Mouse (Mus musculus) heart, embryonic 15.5 days (tissue): Measurements from ENCODE around the gene Pdcl3. TPM values are rescaled to one million over a fixed set of nuclear protein-coding genes. Genes with fewer than 3 reads are reported as not detected.
A peak's percentile ranks its signal among the peaks of the same experiment; 100 is the strongest.
"Not testable (repeated sequence)": the region's sequence is repeated elsewhere in the genome, so short reads cannot be mapped to it uniquely, and the experiment has no call there.

Experiments
- ATAC-seq: fragments of 200-750 bp; cut with Nextera tagmentation; replicated peaks from 2 replicates; pipeline ENCODE4 v1.8.0; 2017; ENCODE audit warnings: low read depth, moderate TSS enrichment; ENCODE audit not compliant: insufficient number of reproducible peaks, insufficient read depth, low FRiP score
- H3K27ac ChIP-seq: fragments of 300-500 bp; sonication (generic); 2 replicates; pipeline ENCODE4 v1.5.1; 2015; ENCODE audit warnings: mild to moderate bottlenecking, inconsistent platforms
- H3K27me3 ChIP-seq: fragments of 300-500 bp; sonication (generic); 2 replicates; pipeline ENCODE4 v1.6.1; 2015; ENCODE audit warnings: inconsistent platforms
- H3K36me3 ChIP-seq: fragments of 300-500 bp; sonication (generic); 2 replicates; pipeline ENCODE4 v1.6.1; 2015; ENCODE audit warnings: mild to moderate bottlenecking, inconsistent platforms
- H3K4me1 ChIP-seq: fragments of 300-500 bp; sonication (generic); replicated peaks from 2 replicates; pipeline ENCODE4 v1.6.1; 2015; ENCODE audit warnings: inconsistent platforms
- H3K4me2 ChIP-seq: fragments of 300-500 bp; sonication (generic); 2 replicates; pipeline ENCODE4 v1.6.1; 2015; ENCODE audit warnings: inconsistent platforms, mild to moderate bottlenecking, moderate library complexity
- H3K4me3 ChIP-seq: fragments of 300-500 bp; sonication (generic); 2 replicates; pipeline ENCODE4 v1.5.1; 2015; ENCODE audit warnings: mild to moderate bottlenecking, inconsistent platforms
- H3K9ac ChIP-seq: fragments of 300-500 bp; sonication (generic); 2 replicates; pipeline ENCODE4 v1.6.1; 2015; ENCODE audit warnings: mild to moderate bottlenecking, inconsistent platforms
- H3K9me3 ChIP-seq: fragments of 300-500 bp; sonication (generic); replicated peaks from 2 replicates; pipeline ENCODE4 v1.6.1; 2016; ENCODE audit warnings: inconsistent platforms
- WGBS: fragments of 180-500 bp; shearing (Covaris S2); methylation state at CpG from one replicate; pipeline ENCODE4 v1.1.7; 2015; ENCODE audit warnings: mixed read lengths; 5-methylcytosine and 5-hydroxymethylcytosine counted together
- polyA plus RNA-seq: library from polyadenylated mRNA; unstranded; fragments of >200 nt; fragmentation: Nextera tagmentation; extraction: Ambion mirVana; gene quantifications from 2 replicates; pipeline ENCODE4 v1.2.1, GENCODE M21; 2015

Gene Pdcl3
- polyA plus RNA-seq, 1 experiment from 2014 or later = 149 TPM

DNA sequence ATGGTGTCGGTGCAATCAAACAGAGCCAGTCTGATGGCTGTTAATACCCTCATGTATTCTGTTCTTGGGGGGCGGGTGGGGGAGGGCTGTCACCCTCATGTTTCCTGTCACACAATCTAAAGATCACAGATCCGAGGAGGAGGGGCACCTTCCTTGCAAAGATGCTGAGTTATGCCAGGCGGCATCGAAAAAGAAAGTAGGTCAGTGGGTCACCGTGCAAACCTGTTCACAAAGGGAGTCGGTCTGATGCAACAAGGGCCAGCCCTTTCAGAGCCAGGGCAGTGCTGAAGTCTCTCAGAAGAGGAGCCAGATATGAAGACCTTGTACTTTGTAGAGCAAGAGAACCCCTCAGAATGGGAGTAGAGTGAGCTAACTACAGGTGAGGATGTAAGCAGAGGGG, 39.7 kb downstream of the Pdcl3 start:
- Histone ChIP-seq H3K27ac (no peak overlapping the region), H3K27me3 (no peaks in the 10 kb centered on the region), H3K9ac (no peak overlapping the region), H3K9me3 (no peaks in the 10 kb centered on the region), H3K36me3 (no peaks in the 10 kb centered on the region), H3K4me2 (no peak overlapping the region), H3K4me1 (peaks cover 7% of the 10 kb centered on the region), H3K4me3 (no peak overlapping the region)
- no peak for ATAC-seq
- WGBS = 43% methylated on average over 7 of the region's 7 CpGs

- no peak overlapping the region for H3K4me2 ChIP-seq
- H3K4me3 ChIP-seq = no peak overlapping the region
- no peaks in the 10 kb centered on the region for H3K9me3 ChIP-seq
- no peak overlapping the region for H3K27ac ChIP-seq
- no peaks in the 10 kb centered on the region for H3K36me3 ChIP-seq
- H3K4me1 ChIP-seq = peaks cover 7% of the 10 kb centered on the region
- no peak for ATAC-seq
- H3K27me3 ChIP-seq = no peaks in the 10 kb centered on the region
- H3K9ac ChIP-seq = no peak overlapping the region
- WGBS = 91% methylated on average over 1 of the region's 1 CpGs
Measured at GRCm38 (mm10) chr1:39025840-39026239, 40.4 kb downstream of the Pdcl3 start.

- Histone ChIP-seq H3K27me3 (0 out of 2 replicates have a peak, but pooled peaks cover 8% of the 10 kb centered on the region), H3K4me2 (0 out of 2 replicates have a peak overlapping the region, but pooled peaks have one; percentile 64), H3K9me3 (no peaks in the 10 kb centered on the region), H3K27ac (no peak overlapping the region), H3K4me3 (no peak overlapping the region), H3K9ac (no peak overlapping the region), H3K4me1 (peaks cover 7% of the 10 kb centered on the region), H3K36me3 (no peaks in the 10 kb centered on the region)
- 54% methylated on average over 7 of the region's 7 CpGs for whole genome bisulfite sequencing
- 0 out of 2 replicates have a peak, but pooled peaks have one; percentile 22 for ATAC-seq
Measured at GRCm38 (mm10) chr1:39029176-39029575, 43.8 kb downstream of the Pdcl3 start.

- Histone ChIP-seq H3K36me3 (no peaks in the 10 kb centered on the region), H3K4me2 (peak overlapping the region; percentile 64), H3K4me3 (peak overlapping the region; percentile 30), H3K4me1 (peaks cover 7% of the 10 kb centered on the region), H3K9me3 (no peaks in the 10 kb centered on the region), H3K27ac (no peak overlapping the region), H3K9ac (no peak overlapping the region), H3K27me3 (0 out of 2 replicates have a peak, but pooled peaks cover 8% of the 10 kb centered on the region)
- WGBS = 15% methylated on average over 7 of the region's 7 CpGs
- ATAC-seq = no peak
Measured at GRCm38 (mm10) chr1:39030108-39030507, 44.7 kb downstream of the Pdcl3 start.

GRCm38 (mm10) chr1:39035817-39036216, 50.4 kb downstream of the Pdcl3 start:
- no peak overlapping the region for H3K27ac ChIP-seq
- H3K4me2 ChIP-seq = no peak overlapping the region
- H3K9ac ChIP-seq = no peak overlapping the region
- WGBS = 79% methylated on average over 9 of the region's 9 CpGs
- H3K36me3 ChIP-seq = no peaks in the 10 kb centered on the region
- H3K9me3 ChIP-seq = no peaks in the 10 kb centered on the region
- no peak for ATAC-seq
- H3K27me3 ChIP-seq = 0 out of 2 replicates have a peak, but pooled peaks cover 8% of the 10 kb centered on the region
- H3K4me1 ChIP-seq = no peaks in the 10 kb centered on the region
- H3K4me3 ChIP-seq = no peak overlapping the region

- ATAC-seq = no peak
- WGBS = 51% methylated on average over 2 of the region's 2 CpGs
- Histone ChIP-seq H3K4me3 (no peak overlapping the region), H3K36me3 (no peaks in the 10 kb centered on the region), H3K4me1 (no peaks in the 10 kb centered on the region), H3K27ac (no peak overlapping the region), H3K9ac (no peak overlapping the region), H3K4me2 (no peak overlapping the region), H3K9me3 (no peaks in the 10 kb centered on the region), H3K27me3 (no peaks in the 10 kb centered on the region)
Measured at GRCm38 (mm10) chr1:39042188-39042587, 56.8 kb downstream of the Pdcl3 start.

DNA sequence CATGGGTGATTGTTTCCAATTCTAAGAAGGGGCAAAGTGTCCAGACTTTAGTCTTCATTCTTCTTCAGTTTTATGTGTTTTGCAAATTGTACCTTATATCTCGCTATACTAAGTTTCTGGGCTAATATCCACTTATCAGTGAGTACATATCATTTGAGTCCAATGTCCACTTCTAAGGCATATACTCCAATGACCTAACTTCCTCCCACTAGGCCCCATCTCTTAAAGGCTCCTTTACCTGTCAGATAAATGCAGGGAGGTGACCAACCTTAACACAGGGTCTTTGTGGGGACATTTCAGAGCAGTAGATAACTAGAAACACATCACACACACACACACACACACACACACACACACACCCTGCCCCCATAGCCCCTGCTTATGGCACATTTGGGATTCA, 59.0 kb downstream of the Pdcl3 start:
- H3K36me3 ChIP-seq, H3K4me2 ChIP-seq, H3K9me3 ChIP-seq, H3K27me3 ChIP-seq, ATAC-seq, H3K9ac ChIP-seq, H3K4me3 ChIP-seq, H3K27ac ChIP-seq, H3K4me1 ChIP-seq: not testable (repeated sequence)
- WGBS = 86% methylated on average over 1 of the region's 1 CpGs

DNA sequence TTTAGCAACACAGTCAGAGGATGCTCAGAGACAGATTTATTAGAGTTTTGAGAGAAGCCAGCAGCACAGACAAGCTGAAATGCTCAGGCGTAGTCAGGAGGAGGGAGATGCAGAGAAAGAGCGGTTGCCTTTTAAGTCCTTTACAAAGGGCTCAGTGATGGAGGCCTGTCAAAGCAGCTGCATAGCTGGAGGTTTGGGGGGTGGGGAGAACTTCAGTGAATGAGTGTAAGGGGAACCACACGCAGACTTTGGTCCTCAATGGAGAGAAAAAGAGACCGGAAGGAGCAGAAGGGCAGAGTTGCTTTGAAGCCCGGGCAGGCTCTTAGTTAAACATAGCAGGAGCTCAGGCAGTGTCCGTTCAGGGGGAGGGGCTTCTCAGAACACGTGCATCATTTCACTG, 61.3 kb downstream of the Pdcl3 start:
- Histone ChIP-seq H3K36me3 (no peaks in the 10 kb centered on the region), H3K4me2 (no peak overlapping the region), H3K27me3 (no peaks in the 10 kb centered on the region), H3K4me1 (no peaks in the 10 kb centered on the region), H3K9me3 (no peaks in the 10 kb centered on the region; the same call in 1 of the 2 replicates), H3K27ac (no peak overlapping the region), H3K4me3 (no peak overlapping the region), H3K9ac (no peak overlapping the region)
- ATAC-seq = no peak
- WGBS = 39% methylated on average over 7 of the region's 7 CpGs

Other genes starting within 250 kb of the Pdcl3 start
- 0.53 and 0.67 TPM in 2 replicates for gene Lonrf2, start 148.9 kb upstream of the Pdcl3 start, polyA plus RNA-seq
- gene Chst10, start 87.4 kb upstream of the Pdcl3 start, polyA plus RNA-seq = 1.6 and 2.0 TPM in 2 replicates
- not detected in 2 replicates for gene Nms, start 46.5 kb upstream of the Pdcl3 start, polyA plus RNA-seq
- gene Npas2, start 208.1 kb downstream of the Pdcl3 start, polyA plus RNA-seq = 2.4 and 2.5 TPM in 2 replicates